Mouse (Mus musculus): ENCODE measurements at regions not wholly inside any gene's neighbourhood (a gene's known extent, or its start where the extent isn't known, plus 50 kb on each side); places are given as distances from the start of the nearest gene placed in this dataset.

GRCm38 (mm10) chr7:40052255-40052654 is 534.7 kb downstream of the Zfp619 start:
- no peak for DNase-seq (ENCODE audit: low spot score)

DNA sequence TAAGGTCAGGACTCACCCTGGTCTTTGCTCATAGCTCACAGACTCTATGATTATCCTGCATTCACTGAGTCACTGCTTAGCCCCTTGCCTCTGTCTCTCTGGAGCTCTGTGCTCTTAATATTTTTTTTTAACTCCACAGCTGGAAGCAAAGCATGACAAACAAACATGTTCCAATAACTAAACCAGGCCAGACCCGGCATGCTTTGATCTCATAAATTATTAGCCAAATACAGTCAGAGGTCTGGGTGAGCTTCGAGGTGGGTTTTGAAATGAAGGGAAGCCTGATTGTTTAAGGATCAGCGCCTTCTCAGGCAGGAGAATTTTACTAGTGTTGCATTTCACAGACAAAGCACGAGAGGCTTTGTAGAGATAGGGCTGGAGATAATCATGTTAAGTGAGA is 541.3 kb downstream of the Zfp619 start:
- DNase-seq (ENCODE audit: low spot score): no peak

DNA sequence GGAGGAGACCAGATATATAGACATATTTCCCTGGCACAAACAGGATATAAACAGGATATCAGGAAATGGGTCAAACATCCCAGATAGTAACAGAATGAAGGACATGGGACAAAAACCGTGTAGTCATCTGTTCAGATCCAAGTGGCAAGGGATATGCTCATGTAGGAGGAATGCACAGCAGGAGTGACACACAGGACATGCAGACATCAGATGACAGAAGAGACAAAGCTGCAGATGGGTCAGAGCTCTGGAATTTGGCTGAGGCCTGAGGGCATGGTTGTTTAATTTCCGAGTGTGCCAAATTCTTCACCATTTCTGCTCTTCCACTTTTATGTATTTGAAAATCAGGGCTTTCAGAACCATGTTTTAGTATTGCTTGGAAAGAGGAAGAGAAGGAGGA is 547.1 kb downstream of the Zfp619 start:
- no peak for DNase-seq (ENCODE audit: low spot score)

GRCm38 (mm10) chr7:40065526-40065925 is 548.0 kb downstream of the Zfp619 start:
- DNase-seq (ENCODE audit: low spot score): peak; percentile 3

DNA sequence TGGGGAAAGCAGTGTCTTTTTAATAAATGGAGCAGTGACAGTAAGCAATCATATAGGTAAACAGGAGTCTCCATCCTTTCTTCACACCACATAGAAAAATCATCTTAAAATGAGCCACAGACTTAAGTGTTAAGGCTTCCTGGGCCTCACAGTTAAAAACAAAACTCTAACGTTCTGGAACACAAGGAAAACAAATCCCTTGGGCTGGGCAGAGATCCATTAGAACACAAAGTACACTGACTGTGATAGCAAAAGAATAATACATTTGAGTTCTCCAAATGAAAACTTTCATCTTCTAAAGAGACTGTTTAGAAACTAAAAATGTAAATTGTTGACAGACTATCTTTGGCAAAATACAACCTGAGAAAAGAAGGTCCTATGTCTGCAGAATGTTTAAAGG is 549.8 kb downstream of the Zfp619 start:
- DNase-seq (ENCODE audit: low spot score): no peak

DNA sequence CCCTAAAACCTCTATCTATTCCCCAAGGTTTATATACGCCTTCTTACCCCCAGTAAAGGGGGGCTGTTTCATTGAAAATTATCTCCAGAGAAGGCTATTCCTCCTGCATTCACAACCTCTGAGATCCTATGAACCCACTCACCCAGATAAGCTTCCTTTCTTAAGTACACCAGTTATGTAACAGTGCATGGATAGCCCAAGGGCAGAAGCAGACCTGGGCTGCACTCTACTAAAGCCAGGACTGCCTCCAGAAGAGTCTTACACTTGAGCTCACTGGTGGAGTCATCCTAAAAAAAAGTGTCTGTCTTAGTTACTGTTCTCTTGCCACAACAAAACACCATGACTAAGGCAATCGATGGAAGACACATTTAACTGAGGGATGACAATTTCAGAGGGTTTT is 553.7 kb downstream of the Zfp619 start:
- no peak for DNase-seq (ENCODE audit: low spot score)

GRCm38 (mm10) chr7:40072478-40072877 is 554.9 kb downstream of the Zfp619 start:
- DNase-seq (ENCODE audit: low spot score): no peak

DNA sequence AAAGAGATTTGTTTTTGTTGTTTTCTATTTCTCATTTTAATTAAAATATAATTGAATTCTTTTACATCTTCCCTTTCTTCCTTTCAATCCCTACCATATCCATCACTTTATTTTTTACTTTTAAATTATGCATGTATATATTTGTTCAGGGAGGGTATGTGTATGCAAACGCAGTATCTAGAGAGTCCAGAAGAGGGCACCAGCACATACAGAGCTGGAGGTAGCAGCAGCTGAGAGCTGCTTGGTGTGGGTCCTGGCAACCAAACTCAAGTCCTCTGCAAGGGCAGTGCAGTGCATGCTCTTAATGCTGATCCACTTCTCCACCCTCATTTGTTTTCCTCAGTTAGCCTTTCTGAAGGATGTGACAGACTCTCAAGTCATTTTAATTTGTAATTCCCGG is 568.7 kb downstream of the Zfp619 start:
- peak; percentile 15 for DNase-seq (ENCODE audit: low spot score)

DNA sequence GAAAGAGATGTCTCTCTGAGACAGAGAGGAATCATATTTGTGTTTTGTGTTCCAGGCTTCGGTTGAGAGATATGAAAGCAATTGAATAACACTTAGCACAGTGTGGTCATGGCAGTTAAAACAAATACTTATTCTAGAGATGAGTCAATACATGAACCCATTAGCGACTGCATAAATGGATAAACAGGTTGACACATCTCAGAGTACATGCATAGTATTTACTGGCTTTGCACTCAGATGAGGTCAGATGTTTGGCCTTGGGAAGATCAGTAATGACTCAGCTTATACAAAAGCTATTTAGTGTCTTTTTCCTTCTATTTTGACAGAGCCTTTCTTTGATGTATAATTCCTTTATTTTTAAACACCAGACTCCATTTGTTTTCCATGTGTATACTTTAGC is 579.5 kb downstream of the Zfp619 start:
- no peak for DNase-seq (ENCODE audit: low spot score)

GRCm38 (mm10) chr7:40103057-40103945 is 585.7 kb downstream of the Zfp619 start:
- DNase-seq (ENCODE audit: low spot score): no peak

DNA sequence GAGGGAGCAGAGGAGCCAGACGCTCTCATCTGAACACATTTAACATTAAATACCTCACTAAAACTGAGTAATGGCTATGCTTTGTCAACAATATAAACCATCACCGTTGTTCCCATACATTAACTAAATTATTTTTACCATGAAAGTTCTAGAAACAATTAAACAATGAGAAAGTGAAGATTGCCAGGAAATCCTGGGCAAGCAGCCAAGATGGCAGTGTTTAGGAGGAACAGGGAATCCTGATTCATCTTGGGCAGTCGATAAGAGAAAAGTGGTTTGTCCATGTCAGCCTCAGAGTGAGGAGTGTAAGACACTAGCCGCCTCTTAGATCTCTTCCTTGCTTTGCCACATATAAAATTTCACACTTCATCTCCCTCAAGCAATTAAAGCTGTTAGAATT is 625.3 kb downstream of the Zfp619 start:
- peak; percentile 4 for DNase-seq (ENCODE audit: low spot score)

- DNase-seq (ENCODE audit: low spot score): no peak
Observed at GRCm38 (mm10) chr7:40144431-40144830, 626.9 kb downstream of the Zfp619 start.

DNA sequence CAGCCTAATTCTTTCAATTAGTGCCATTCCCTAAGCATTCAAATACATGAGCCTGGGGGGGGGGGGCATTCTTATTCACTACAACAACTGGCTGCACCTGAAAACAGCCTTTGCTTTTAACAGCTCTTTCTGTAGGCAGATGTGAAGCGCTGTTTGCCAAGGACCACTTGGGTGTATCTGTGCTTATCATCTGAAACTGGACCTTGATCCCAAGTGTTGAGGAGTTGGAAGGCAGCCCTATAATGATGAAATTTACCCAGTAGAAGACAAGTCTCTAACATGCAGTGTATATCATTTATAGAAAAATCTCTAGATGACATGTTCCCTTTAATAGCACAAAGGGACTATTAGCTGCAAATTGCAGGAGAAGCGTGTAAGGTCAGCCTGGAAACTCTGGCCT is 660.0 kb downstream of the Zfp619 start:
- no peak for DNase-seq (ENCODE audit: low spot score)

DNA sequence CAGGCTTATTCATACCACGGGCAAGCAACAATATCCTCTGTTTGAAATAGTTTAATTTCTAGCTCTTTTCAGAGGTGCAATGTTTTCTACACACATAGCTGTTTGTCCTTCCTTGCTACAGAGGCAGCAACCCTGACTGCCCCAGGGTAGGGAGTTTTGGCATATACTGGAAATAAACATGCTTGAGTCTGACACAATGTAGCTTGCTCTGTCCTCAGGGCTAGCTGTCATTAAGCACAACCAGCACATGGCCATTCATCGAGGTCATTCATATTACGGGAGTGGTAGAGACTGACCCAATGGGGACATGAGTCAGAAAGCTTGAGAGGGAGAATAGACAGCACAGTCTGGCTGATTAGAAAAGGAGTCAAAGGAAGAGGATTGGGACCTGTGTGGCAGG is 677.8 kb downstream of the Zfp619 start:
- DNase-seq (ENCODE audit: low spot score): no peak

DNA sequence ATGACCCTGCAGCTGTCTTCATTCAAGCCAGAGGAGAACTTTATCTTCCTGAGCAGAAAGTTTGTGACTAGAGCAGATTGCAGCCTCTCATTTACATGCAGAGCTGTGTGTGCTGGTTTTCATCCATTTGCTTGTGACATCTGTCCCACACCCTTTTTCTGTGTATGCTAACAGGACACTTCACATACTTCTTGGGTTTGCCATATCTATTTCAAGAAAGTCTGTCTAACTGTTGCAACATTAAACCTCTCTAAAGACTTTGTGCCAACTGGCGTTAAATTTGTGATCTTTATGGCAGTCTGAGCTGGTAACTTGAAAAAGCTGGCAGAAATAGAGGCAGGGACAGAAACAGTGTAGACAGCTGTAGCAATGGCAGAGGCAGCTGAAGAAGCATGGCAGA is 685.0 kb downstream of the Zfp619 start:
- no peak for DNase-seq (ENCODE audit: low spot score)

- no peak for DNase-seq (ENCODE audit: low spot score)
Observed at GRCm38 (mm10) chr7:40211956-40212355, 686.2 kb upstream of the Vstm2b start.

GRCm38 (mm10) chr7:40212576-40212975 is 685.6 kb upstream of the Vstm2b start:
- no peak for DNase-seq (ENCODE audit: low spot score)

GRCm38 (mm10) chr7:40213646-40214045 is 684.5 kb upstream of the Vstm2b start:
- no peak for DNase-seq (ENCODE audit: low spot score)

DNA sequence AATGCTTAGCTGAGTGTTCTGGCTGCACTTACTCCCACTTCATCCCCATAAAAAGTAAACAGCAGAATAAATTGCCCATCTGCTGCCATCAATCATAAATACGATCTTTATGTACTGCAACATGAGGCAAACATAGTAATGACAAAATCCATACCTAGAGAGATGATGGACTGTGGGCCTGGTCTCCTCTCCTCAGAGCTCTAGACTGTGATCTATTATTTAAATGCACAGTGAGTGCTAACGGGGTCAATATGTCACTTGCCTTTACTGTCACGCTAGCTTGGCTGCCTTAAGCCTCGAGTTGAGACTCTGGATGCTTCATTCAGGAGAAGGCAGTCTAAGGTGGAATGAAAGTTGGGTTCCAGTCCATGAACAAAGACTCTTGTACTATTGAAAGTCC is 683.7 kb upstream of the Vstm2b start:
- DNase-seq (ENCODE audit: low spot score): no peak

GRCm38 (mm10) chr7:40215271-40215670 is 682.9 kb upstream of the Vstm2b start:
- DNase-seq (ENCODE audit: low spot score): no peak

DNA sequence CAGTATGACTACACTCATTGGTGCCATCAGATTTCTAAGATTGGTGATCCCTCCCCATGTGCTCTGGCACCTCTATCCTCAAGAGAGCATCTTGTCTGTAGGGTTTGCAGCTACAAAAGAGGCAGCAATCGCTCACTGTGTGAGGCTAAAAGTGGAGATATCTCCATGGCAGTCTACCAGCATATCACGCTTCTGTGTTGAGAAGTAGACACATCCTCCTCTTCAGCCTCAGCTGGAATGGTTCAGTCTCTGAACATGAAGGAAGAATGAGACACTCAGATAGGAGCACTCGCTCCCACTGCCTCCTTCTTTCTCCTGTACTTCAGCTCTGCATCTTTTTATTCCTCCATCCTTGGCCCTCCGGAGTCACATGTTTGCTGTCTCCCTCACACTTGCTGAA is 677.6 kb upstream of the Vstm2b start:
- DNase-seq (ENCODE audit: low spot score): no peak

- DNase-seq (ENCODE audit: low spot score): no peak
Observed at GRCm38 (mm10) chr7:40245188-40245587, 652.9 kb upstream of the Vstm2b start.

DNA sequence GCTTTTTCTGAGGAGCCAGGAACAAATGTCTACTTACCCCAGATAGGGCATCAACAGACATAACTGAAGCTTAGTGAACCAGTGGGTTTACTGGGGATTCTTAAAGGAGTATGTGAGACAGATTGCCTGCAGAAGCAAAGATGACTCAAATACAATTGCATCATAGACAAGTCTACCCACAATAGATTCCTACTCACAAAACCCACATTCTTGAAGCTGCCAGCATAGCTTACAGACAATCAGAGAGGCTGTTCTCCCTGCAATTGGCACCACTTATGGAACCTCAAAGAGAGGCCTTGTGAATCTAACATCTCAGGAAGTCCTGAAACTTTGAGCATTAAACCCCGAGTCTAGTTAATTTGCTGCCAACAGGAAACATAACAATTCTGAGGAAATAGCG is 649.6 kb upstream of the Vstm2b start:
- DNase-seq (ENCODE audit: low spot score): no peak

GRCm38 (mm10) chr7:40253486-40253885 is 644.6 kb upstream of the Vstm2b start:
- DNase-seq (ENCODE audit: low spot score): no peak

Measured in ovary, postnatal 14 days (tissue).